Mouse (Mus musculus): ENCODE data around the gene Zfhx2. TPM values are rescaled to one million over a fixed set of nuclear protein-coding genes. Genes with fewer than 3 reads are reported as not detected.

Gene Zfhx2
- polyA plus RNA-seq, 1 experiment from 2014 or later = 8.5 TPM

GRCm38 (mm10) chr14:55063581-55064381 lies 28.3 kb downstream of the Zfhx2 start:
- ATAC-seq = no peak
- peaks cover 35% of the 10 kb centered on the region for H3K4me1 ChIP-seq (ENCODE audit: control insufficient read depth, insufficient read depth, low read length)
- H3K9me3 ChIP-seq (replicated peaks; ENCODE audit: control insufficient read depth, low read length) = no peaks in the 10 kb centered on the region
- no peak overlapping the region for H3K4me3 ChIP-seq (ENCODE audit: low read depth, low read length)
- peaks cover 85% of the 10 kb centered on the region for H3K36me3 ChIP-seq (ENCODE audit: control insufficient read depth, insufficient read depth, low read length)
- no peak overlapping the region; the same call in 1 of the 2 replicates for H3K9ac ChIP-seq (ENCODE audit: low read length)
- H3K4me2 ChIP-seq (ENCODE audit: low read length) = peak overlapping the region; percentile 38; the same call in 1 of the 2 replicates
- H3K27ac ChIP-seq (ENCODE audit: low read depth, low read length) = peak overlapping the region; percentile 63
- 91% methylated on average over 22 of the region's 22 CpGs for WGBS
- no peak for DNase-seq (ENCODE audit: low spot score)
- H3K27me3 ChIP-seq (replicated peaks; ENCODE audit: control insufficient read depth, insufficient read depth, low read length) = no peaks in the 10 kb centered on the region

DNA sequence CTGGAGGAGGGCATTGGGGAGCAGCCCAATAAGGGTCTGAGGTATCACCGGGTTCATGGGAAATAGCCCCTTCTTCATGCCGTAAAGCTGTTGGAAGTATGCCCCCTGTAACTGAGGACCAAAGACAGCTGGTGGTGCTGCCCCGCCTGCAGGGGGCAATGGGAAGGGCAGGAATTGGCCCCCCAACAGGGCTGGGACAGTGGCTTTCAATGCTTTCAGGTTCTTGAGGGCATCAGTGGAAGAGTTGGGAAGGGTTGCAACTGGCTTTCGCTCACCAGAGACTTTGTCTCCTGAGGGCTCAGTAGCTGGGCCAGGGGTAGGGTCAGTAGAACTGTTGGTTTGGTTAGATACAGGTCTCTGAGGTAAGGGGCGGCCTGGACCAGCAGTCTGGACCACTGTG lies 29.0 kb downstream of the Zfhx2 start:
- Histone ChIP-seq H3K4me2 (ENCODE audit: low read length) (peak overlapping the region; percentile 38), H3K9ac (ENCODE audit: low read length) (peak overlapping the region; percentile 40), H3K4me3 (ENCODE audit: low read depth, low read length) (peak overlapping the region; percentile 8; the same call in 1 of the 2 replicates), H3K27me3 (replicated peaks; ENCODE audit: control insufficient read depth, insufficient read depth, low read length) (no peaks in the 10 kb centered on the region), H3K9me3 (replicated peaks; ENCODE audit: control insufficient read depth, low read length) (no peaks in the 10 kb centered on the region), H3K4me1 (ENCODE audit: control insufficient read depth, insufficient read depth, low read length) (peaks cover 40% of the 10 kb centered on the region), H3K27ac (ENCODE audit: low read depth, low read length) (peak overlapping the region; percentile 63), H3K36me3 (ENCODE audit: control insufficient read depth, insufficient read depth, low read length) (peaks cover 78% of the 10 kb centered on the region)
- no peak for DNase-seq (ENCODE audit: low spot score)
- no peak for ATAC-seq
- whole genome bisulfite sequencing = 86% methylated on average over 5 of the region's 5 CpGs

DNA sequence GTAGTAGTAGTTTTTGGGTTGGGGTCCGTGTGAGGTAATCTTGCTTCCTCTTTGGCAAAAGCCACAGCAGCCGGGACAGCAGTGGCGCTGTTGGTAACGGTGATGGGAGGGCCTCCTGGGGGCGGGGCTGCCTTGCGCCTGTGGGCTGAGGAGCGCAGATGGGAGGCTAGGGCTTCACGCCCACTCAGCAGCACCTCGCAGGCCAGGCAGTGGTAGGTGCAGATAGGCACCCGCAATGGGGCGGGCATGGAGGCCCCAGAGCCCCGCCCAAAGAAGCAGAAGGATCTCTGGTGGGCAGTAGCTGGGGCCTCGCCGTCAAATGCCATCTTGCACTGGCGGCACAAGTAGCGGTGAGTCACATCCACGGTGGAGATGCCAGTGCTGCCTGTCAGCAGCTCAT lies 29.5 kb downstream of the Zfhx2 start:
- H3K9me3 ChIP-seq (replicated peaks; ENCODE audit: control insufficient read depth, low read length) = no peaks in the 10 kb centered on the region
- H3K27me3 ChIP-seq (replicated peaks; ENCODE audit: control insufficient read depth, insufficient read depth, low read length) = no peaks in the 10 kb centered on the region
- 27% methylated on average over 15 of the region's 17 CpGs for WGBS
- ATAC-seq = peak; percentile 68
- peak overlapping the region; percentile 38 for H3K4me2 ChIP-seq (ENCODE audit: low read length)
- peak overlapping the region; percentile 40 for H3K9ac ChIP-seq (ENCODE audit: low read length)
- peak; percentile 67 for DNase-seq (ENCODE audit: low spot score)
- H3K4me1 ChIP-seq (ENCODE audit: control insufficient read depth, insufficient read depth, low read length) = peaks cover 41% of the 10 kb centered on the region
- peak overlapping the region; percentile 8; the same call in 1 of the 2 replicates for H3K4me3 ChIP-seq (ENCODE audit: low read depth, low read length)
- H3K27ac ChIP-seq (ENCODE audit: low read depth, low read length) = peak overlapping the region; percentile 63
- H3K36me3 ChIP-seq (ENCODE audit: control insufficient read depth, insufficient read depth, low read length) = peaks cover 75% of the 10 kb centered on the region

DNA sequence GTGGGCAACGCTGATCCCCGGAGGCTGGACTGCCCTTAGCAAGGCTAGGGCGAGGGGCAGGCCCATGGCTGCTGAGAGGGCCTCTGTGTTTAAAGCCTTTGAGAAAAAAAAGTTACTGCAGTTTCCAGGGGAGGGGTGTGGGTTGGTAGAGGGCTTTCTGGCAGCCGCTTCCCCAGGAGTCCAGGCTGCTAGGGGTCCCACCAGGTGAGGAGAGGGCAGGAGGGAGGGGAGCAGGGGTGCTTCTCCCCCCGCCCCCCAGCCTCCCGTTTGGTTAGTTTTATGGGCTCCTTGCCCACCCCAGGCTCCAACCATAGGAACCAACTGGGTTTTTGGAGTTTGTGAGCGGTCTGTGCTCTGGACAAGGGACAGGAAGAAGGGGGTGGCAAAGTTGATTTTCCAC lies 30.3 kb downstream of the Zfhx2 start:
- DNase-seq (ENCODE audit: low spot score) (no peak), ATAC-seq (no peak)
- H3K36me3 ChIP-seq (ENCODE audit: control insufficient read depth, insufficient read depth, low read length) = peaks cover 68% of the 10 kb centered on the region
- no peaks in the 10 kb centered on the region for H3K27me3 ChIP-seq (replicated peaks; ENCODE audit: control insufficient read depth, insufficient read depth, low read length)
- peak overlapping the region; percentile 25; the same call in 1 of the 2 replicates for H3K9ac ChIP-seq (ENCODE audit: low read length)
- H3K4me1 ChIP-seq (ENCODE audit: control insufficient read depth, insufficient read depth, low read length) = peaks cover 47% of the 10 kb centered on the region
- no peaks in the 10 kb centered on the region for H3K9me3 ChIP-seq (replicated peaks; ENCODE audit: control insufficient read depth, low read length)
- WGBS = 47% methylated on average over 7 of the region's 7 CpGs
- peak overlapping the region; percentile 38 for H3K4me2 ChIP-seq (ENCODE audit: low read length)
- H3K27ac ChIP-seq (ENCODE audit: low read depth, low read length) = no peak overlapping the region; the same call in 1 of the 2 replicates
- H3K4me3 ChIP-seq (ENCODE audit: low read depth, low read length) = no peak overlapping the region

GRCm38 (mm10) chr14:55059931-55060330 lies 32.2 kb downstream of the Zfhx2 start:
- no peak for ATAC-seq
- Histone ChIP-seq H3K27me3 (replicated peaks; ENCODE audit: control insufficient read depth, insufficient read depth, low read length) (no peaks in the 10 kb centered on the region), H3K36me3 (ENCODE audit: control insufficient read depth, insufficient read depth, low read length) (peaks cover 51% of the 10 kb centered on the region), H3K4me2 (ENCODE audit: low read length) (peak overlapping the region; percentile 65), H3K9me3 (replicated peaks; ENCODE audit: control insufficient read depth, low read length) (no peaks in the 10 kb centered on the region), H3K9ac (ENCODE audit: low read length) (peak overlapping the region; percentile 29; the same call in 1 of the 2 replicates), H3K4me3 (ENCODE audit: low read depth, low read length) (peak overlapping the region; percentile 8; the same call in 1 of the 2 replicates), H3K4me1 (ENCODE audit: control insufficient read depth, insufficient read depth, low read length) (peaks cover 59% of the 10 kb centered on the region), H3K27ac (ENCODE audit: low read depth, low read length) (0 out of 2 replicates have a peak overlapping the region, but pooled peaks have one; percentile 41)
- DNase-seq (ENCODE audit: low spot score) = no peak
- 24% methylated on average over 5 of the region's 5 CpGs for WGBS

DNA sequence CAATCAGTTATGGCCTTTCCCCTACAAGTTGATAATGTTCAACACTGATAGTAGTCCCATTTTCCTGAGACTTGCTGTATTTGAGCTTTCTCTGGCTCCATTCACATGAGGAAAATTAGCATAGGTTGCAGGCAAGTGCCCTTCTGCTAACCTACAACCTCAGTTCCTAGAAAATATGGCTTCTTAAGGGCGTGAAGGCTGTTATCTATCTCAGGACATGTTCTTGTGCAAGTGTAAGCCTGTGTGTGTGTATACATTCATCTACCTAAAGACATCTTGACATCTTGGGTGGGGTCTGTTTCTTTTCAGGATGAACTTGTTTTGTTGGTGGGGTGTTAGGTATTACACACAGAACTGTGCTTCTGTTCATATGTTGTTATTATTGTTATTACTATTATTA lies 33.1 kb downstream of the Zfhx2 start:
- Histone ChIP-seq H3K27ac (ENCODE audit: low read depth, low read length) (no peak overlapping the region), H3K27me3 (replicated peaks; ENCODE audit: control insufficient read depth, insufficient read depth, low read length) (no peaks in the 10 kb centered on the region), H3K4me3 (ENCODE audit: low read depth, low read length) (peak overlapping the region; percentile 15), H3K4me1 (ENCODE audit: control insufficient read depth, insufficient read depth, low read length) (peaks cover 59% of the 10 kb centered on the region), H3K9me3 (replicated peaks; ENCODE audit: control insufficient read depth, low read length) (no peaks in the 10 kb centered on the region), H3K36me3 (ENCODE audit: control insufficient read depth, insufficient read depth, low read length) (peaks cover 42% of the 10 kb centered on the region), H3K9ac (ENCODE audit: low read length) (no peak overlapping the region), H3K4me2 (ENCODE audit: low read length) (peak overlapping the region; percentile 65)
- 91% methylated on average over 1 of the region's 1 CpGs for WGBS
- ATAC-seq (no peak), DNase-seq (ENCODE audit: low spot score) (no peak)

DNA sequence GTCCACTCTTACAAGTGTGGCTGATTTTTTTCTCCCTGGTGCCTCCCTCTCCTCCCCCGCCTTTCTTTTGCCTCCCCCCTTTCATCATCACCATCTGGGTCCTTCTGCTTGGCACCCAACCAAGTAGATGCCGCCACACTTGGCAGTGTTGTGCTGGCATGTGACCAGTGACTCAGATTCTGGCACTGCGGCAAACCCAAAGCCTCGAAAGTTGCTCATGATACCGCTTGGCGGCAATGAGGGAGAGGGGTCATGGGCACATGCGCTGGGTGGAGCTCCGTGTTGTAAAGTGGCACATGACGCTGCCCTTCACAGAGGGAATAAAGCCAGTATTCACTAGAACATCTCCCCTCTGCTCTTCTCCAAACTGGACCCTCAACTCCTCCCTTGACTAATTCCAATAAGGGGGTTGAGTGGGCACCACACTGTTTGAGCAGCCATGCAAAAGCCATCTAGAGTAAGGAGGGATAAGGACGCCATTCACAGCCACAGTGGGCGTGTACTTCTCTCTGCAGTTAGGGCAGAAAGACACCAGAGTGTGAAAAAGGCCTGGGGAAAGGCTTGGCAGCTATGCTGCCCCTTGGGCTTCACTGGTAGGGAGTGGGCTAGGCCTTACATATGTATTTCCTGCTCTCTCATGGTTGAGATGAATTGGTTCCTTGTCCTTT lies 36.8 kb downstream of the Zfhx2 start:
- Histone ChIP-seq H3K9ac (ENCODE audit: low read length) (peak overlapping the region; percentile 63), H3K4me1 (ENCODE audit: control insufficient read depth, insufficient read depth, low read length) (peaks cover 42% of the 10 kb centered on the region), H3K4me3 (ENCODE audit: low read depth, low read length) (peak overlapping the region; percentile 32), H3K9me3 (replicated peaks; ENCODE audit: control insufficient read depth, low read length) (no peaks in the 10 kb centered on the region), H3K27me3 (replicated peaks; ENCODE audit: control insufficient read depth, insufficient read depth, low read length) (no peaks in the 10 kb centered on the region), H3K4me2 (ENCODE audit: low read length) (peak overlapping the region; percentile 65), H3K27ac (ENCODE audit: low read depth, low read length) (peak overlapping the region; percentile 98), H3K36me3 (ENCODE audit: control insufficient read depth, insufficient read depth, low read length) (peaks cover 15% of the 10 kb centered on the region)
- DNase-seq (ENCODE audit: low spot score) (peak; percentile 94), ATAC-seq (peak; percentile 40)
- WGBS = 38% methylated on average over 11 of the region's 11 CpGs

DNA sequence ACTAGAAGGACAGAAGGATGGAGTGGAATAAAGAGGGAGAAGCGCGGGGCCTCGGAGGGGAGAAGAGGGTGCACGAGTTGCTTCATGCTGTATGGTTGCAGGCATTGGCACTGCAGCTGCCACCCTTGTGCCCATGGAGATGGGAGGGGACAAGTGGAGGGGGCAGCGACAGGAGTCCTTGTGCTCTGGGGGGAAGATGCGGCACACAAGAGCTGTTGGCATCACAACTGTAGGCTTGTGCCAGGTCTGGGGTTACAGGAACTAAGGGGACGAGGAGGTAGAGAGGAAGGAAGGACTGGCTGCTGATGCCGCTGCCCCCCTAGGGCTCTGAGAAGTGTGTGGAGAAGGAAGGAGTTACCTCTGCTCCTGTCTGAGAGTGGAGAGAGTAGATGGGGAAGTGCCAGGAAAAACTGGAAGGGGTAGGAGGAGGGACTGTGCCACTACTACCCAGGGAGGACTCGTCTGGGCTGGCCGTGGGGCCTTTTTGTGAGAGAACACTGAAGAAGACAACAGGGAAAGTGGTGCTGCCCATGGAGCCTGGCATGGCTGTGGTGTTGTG lies 37.9 kb downstream of the Zfhx2 start:
- H3K9me3 ChIP-seq (replicated peaks; ENCODE audit: control insufficient read depth, low read length) = no peaks in the 10 kb centered on the region
- peak; percentile 88 for DNase-seq (ENCODE audit: low spot score)
- no peaks in the 10 kb centered on the region for H3K27me3 ChIP-seq (replicated peaks; ENCODE audit: control insufficient read depth, insufficient read depth, low read length)
- H3K27ac ChIP-seq (ENCODE audit: low read depth, low read length) = peak overlapping the region; percentile 98
- peak; percentile 33 for ATAC-seq
- peaks cover 36% of the 10 kb centered on the region for H3K4me1 ChIP-seq (ENCODE audit: control insufficient read depth, insufficient read depth, low read length)
- peak overlapping the region; percentile 63 for H3K9ac ChIP-seq (ENCODE audit: low read length)
- peaks cover 5% of the 10 kb centered on the region; the same call in 1 of the 2 replicates for H3K36me3 ChIP-seq (ENCODE audit: control insufficient read depth, insufficient read depth, low read length)
- peak overlapping the region; percentile 65 for H3K4me2 ChIP-seq (ENCODE audit: low read length)
- WGBS = 36% methylated on average over 10 of the region's 10 CpGs
- peak overlapping the region; percentile 32 for H3K4me3 ChIP-seq (ENCODE audit: low read depth, low read length)
